Mouse (Mus musculus): ENCODE measurements at regions not wholly inside any gene's neighbourhood (a gene's known extent, or its start where the extent isn't known, plus 50 kb on each side); places are given as distances from the start of the nearest gene placed in this dataset.

GRCm38 (mm10) chrX:76780044-76780443 is 177.3 kb upstream of the Cldn34d start:
- TF ChIP-seq CTCF (IDR thresholded peaks at IDR 0.05; ENCODE audit: low read depth), result no peak
- TF ChIP-seq EP300 (optimal IDR thresholded peaks at IDR 0.05), result no peak

Measured in stomach, postnatal 0 days (tissue).